Mouse (Mus musculus) adrenal gland, adult 10 weeks (tissue): ENCODE data around the gene Tbx18. TPM values are rescaled to one million over a fixed set of nuclear protein-coding genes. Genes with fewer than 3 reads are reported as not detected.

Source experiments
- polyA plus RNA-seq: library from polyadenylated mRNA; stranded (reverse); fragments of 350-450 nt; fragmentation: Illumina TruSeq; extraction: RNeasy Lipid Tissue Mini Kit (QIAGEN cat#74804); gene quantifications from one replicate; pipeline ENCODE4 v1.2.3, GENCODE M21; 2014; ENCODE audit warnings: low read depth, low replicate concordance

The Tbx18 gene
- 2.9 TPM for polyA plus RNA-seq

DNA sequence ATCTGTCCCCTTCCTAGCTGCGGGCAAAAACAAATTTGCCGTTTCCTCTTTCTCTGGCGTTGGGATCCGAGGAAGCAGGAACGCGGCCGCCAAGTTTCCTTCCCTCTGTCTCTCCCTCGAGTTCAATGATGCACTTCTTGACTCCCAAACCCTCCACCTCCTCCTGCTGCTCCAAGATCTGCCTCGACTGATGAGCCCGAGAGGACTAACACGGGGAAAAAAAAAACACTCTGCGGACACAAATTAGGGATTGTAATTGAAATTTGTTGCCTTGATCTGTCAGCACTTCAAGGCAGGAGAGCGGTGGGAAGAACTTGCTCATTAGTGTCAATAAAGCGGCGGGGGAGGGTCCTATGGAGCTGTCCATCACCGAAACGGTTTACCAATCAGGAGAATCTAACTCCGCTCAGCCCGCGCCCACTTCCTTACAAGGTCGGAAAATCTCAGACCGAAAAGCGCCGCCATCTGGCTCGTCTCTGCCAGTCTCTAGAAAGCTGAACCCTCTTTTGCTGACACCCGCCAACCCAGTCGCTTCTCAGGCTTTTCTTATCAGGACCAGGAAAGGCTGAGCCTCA is at the start of gene Tbx18:
Gene Tbx18, minus strand, starts transcription at position 300 of the 575 bp plus-strand sequence.

